Mouse (Mus musculus): ENCODE results near the gene Gm49380.
A peak's percentile ranks its signal among the peaks of the same experiment; 100 is the strongest.

Gene Gm49380

GRCm38 (mm10) chr9:44113105-44113789 lies at the start of gene Gm49380, which contains the start of gene Rnf26:
Gm49380 (minus strand) TSS chr9:44113500.
Rnf26 (minus strand) TSS chr9:44113517.
- peak; percentile 90 for DNase-seq (ENCODE audit: low read depth, low spot score)

- no peak for DNase-seq (ENCODE audit: low read depth, low spot score)
Measured at GRCm38 (mm10) chr9:44159886-44160285, 46.6 kb upstream of the Gm49380 start.

GRCm38 (mm10) chr9:44147290-44147689 lies 34.0 kb upstream of the Gm49380 start:
- DNase-seq (ENCODE audit: low read depth, low spot score) = no peak

- no peak for DNase-seq (ENCODE audit: low read depth, low spot score)
Measured at GRCm38 (mm10) chr9:44144718-44145060, 31.4 kb upstream of the Gm49380 start.

GRCm38 (mm10) chr9:44144023-44144717 lies 30.9 kb upstream of the Gm49380 start:
- DNase-seq (ENCODE audit: low read depth, low spot score) = no peak

GRCm38 (mm10) chr9:44143421-44143820 lies 30.1 kb upstream of the Gm49380 start:
- DNase-seq (ENCODE audit: low read depth, low spot score) = no peak

GRCm38 (mm10) chr9:44141951-44142350 lies 28.7 kb upstream of the Gm49380 start:
- no peak for DNase-seq (ENCODE audit: low read depth, low spot score)

- no peak for DNase-seq (ENCODE audit: low read depth, low spot score)
Measured at GRCm38 (mm10) chr9:44137846-44138245, 24.5 kb upstream of the Gm49380 start.

- no peak for DNase-seq (ENCODE audit: low read depth, low spot score)
Measured at GRCm38 (mm10) chr9:44135731-44136411, 22.6 kb upstream of the Gm49380 start.

- DNase-seq (ENCODE audit: low read depth, low spot score) = no peak
Measured at GRCm38 (mm10) chr9:44134851-44135730, 21.8 kb upstream of the Gm49380 start.

- DNase-seq (ENCODE audit: low read depth, low spot score) = no peak
Measured at GRCm38 (mm10) chr9:44134101-44134850, 21.0 kb upstream of the Gm49380 start, which contains the start of gene Mcam. Mcam (plus strand) TSS chr9:44134469.

- DNase-seq (ENCODE audit: low read depth, low spot score) = no peak
Measured at GRCm38 (mm10) chr9:44133287-44133686, 20.0 kb upstream of the Gm49380 start.

- DNase-seq (ENCODE audit: low read depth, low spot score) = no peak
Measured at GRCm38 (mm10) chr9:44132200-44132599, 18.9 kb upstream of the Gm49380 start.

- no peak for DNase-seq (ENCODE audit: low read depth, low spot score)
Measured at GRCm38 (mm10) chr9:44131276-44131590, 17.9 kb upstream of the Gm49380 start.

GRCm38 (mm10) chr9:44130581-44131275 lies 17.4 kb upstream of the Gm49380 start:
- no peak for DNase-seq (ENCODE audit: low read depth, low spot score)

GRCm38 (mm10) chr9:44130034-44130433 lies 16.7 kb upstream of the Gm49380 start:
- no peak for DNase-seq (ENCODE audit: low read depth, low spot score)

GRCm38 (mm10) chr9:44129633-44130032 lies 16.3 kb upstream of the Gm49380 start:
- no peak for DNase-seq (ENCODE audit: low read depth, low spot score)

GRCm38 (mm10) chr9:44127351-44127801 lies 14.1 kb upstream of the Gm49380 start:
- DNase-seq (ENCODE audit: low read depth, low spot score) = no peak

GRCm38 (mm10) chr9:44126746-44127145 lies 13.4 kb upstream of the Gm49380 start:
- DNase-seq (ENCODE audit: low read depth, low spot score) = no peak
